Mouse (Mus musculus): ENCODE results near the gene Gypa. TPM values are rescaled to one million over a fixed set of nuclear protein-coding genes. Genes with fewer than 3 reads are reported as not detected.

Gypa gene
- 0.32 and 1.3 TPM in 2 replicates for total RNA-seq (2014; rRNA removed)
- polyA plus RNA-seq (2015; fragmentation: Nextera tagmentation; extraction: Ambion mirVana): 0.34 and 0.43 TPM in 2 replicates

GRCm38 (mm10) chr8:80493523-80494345, at the start of gene Gypa:
Gypa (plus strand) TSS chr8:80493781.
- no peaks in the 10 kb centered on the region for H3K27me3 ChIP-seq (ENCODE audit: insufficient read depth, low read length)
- TF ChIP-seq CTCF (IDR thresholded peaks at IDR 0.05; ENCODE audit: low read depth): no peak
- H3K9ac ChIP-seq (replicated peaks; ENCODE audit: low read length): peak within 1 kb of the TSS; percentile 31
- peak within 1 kb of the TSS; percentile 90 for H3K4me2 ChIP-seq (ENCODE audit: low read depth, low read length)
- H3K9me3 ChIP-seq (ENCODE audit: low read length): no peaks in the 10 kb centered on the region
- peak; percentile 49; the same call in 1 of the 2 replicates for ATAC-seq
- WGBS: 28% methylated on average over 14 of the region's 14 CpGs
- peak within 1 kb of the TSS; percentile 42 for H3K4me3 ChIP-seq (ENCODE audit: low read length)
- no peak for DNase-seq (ENCODE audit: low spot score)
- no peaks in the 10 kb centered on the region for H3K36me3 ChIP-seq (ENCODE audit: insufficient read depth, low read length)
- 0 out of 2 replicates have a peak, but pooled peaks cover 4% of the 10 kb centered on the region for H3K4me1 ChIP-seq (ENCODE audit: insufficient read depth, low read length)
- no peak within 1 kb of the TSS for H3K27ac ChIP-seq

- Histone ChIP-seq H3K4me1 (ENCODE audit: insufficient read depth, low read length) (no peaks in the 10 kb centered on the region), H3K27ac (no peak overlapping the region), H3K4me3 (ENCODE audit: low read length) (no peak overlapping the region), H3K9ac (replicated peaks; ENCODE audit: low read length) (no peak overlapping the region), H3K9me3 (ENCODE audit: low read length) (no peaks in the 10 kb centered on the region), H3K4me2 (ENCODE audit: low read depth, low read length) (no peak overlapping the region), H3K36me3 (ENCODE audit: insufficient read depth, low read length) (no peaks in the 10 kb centered on the region), H3K27me3 (ENCODE audit: insufficient read depth, low read length) (no peaks in the 10 kb centered on the region)
- 79% methylated on average over 4 of the region's 4 CpGs for WGBS
- TF ChIP-seq CTCF (IDR thresholded peaks at IDR 0.05; ENCODE audit: low read depth): no peak
- DNase-seq (ENCODE audit: low spot score): no peak
- ATAC-seq: no peak
These were observed 49.0 kb upstream of the Gypa start for GRCm38 (mm10) chr8:80444534-80445072.

DNA sequence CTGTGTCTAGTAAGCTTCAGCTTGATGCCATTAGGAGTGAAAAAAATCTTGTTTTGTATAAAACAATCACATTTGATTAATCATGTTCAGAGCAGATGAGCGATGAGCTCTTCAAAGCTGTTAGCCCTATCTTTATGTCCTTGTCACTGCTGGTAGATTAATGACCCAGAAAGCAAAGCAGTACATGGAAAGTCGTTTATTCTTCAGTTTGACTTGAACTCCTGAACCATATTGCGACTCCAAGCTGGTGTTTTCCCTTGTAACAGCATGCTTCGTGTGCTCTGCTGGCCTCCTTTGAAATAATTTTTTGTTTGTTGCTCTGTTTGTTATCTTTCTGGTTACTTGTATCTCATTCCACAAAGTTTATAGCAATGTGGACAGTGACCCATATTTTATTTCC, 46.4 kb upstream of the Gypa start:
- Histone ChIP-seq H3K27ac (no peak overlapping the region), H3K4me2 (ENCODE audit: low read depth, low read length) (no peak overlapping the region), H3K36me3 (ENCODE audit: insufficient read depth, low read length) (no peaks in the 10 kb centered on the region), H3K4me1 (ENCODE audit: insufficient read depth, low read length) (no peaks in the 10 kb centered on the region), H3K27me3 (ENCODE audit: insufficient read depth, low read length) (no peaks in the 10 kb centered on the region), H3K9ac (replicated peaks; ENCODE audit: low read length) (no peak overlapping the region), H3K9me3 (ENCODE audit: low read length) (no peaks in the 10 kb centered on the region), H3K4me3 (ENCODE audit: low read length) (no peak overlapping the region)
- WGBS: 65% methylated on average over 4 of the region's 4 CpGs
- DNase-seq (ENCODE audit: low spot score): no peak
- TF ChIP-seq CTCF (IDR thresholded peaks at IDR 0.05; ENCODE audit: low read depth): no peak
- no peak for ATAC-seq

- Histone ChIP-seq H3K4me3 (ENCODE audit: low read length) (no peak overlapping the region), H3K4me2 (ENCODE audit: low read depth, low read length) (no peak overlapping the region), H3K9ac (replicated peaks; ENCODE audit: low read length) (no peak overlapping the region), H3K36me3 (ENCODE audit: insufficient read depth, low read length) (no peaks in the 10 kb centered on the region), H3K27ac (no peak overlapping the region), H3K27me3 (ENCODE audit: insufficient read depth, low read length) (no peaks in the 10 kb centered on the region), H3K9me3 (ENCODE audit: low read length) (no peaks in the 10 kb centered on the region), H3K4me1 (ENCODE audit: insufficient read depth, low read length) (no peaks in the 10 kb centered on the region)
- WGBS: 50% methylated on average over 19 of the region's 19 CpGs
- ATAC-seq (peak; percentile 67), DNase-seq (ENCODE audit: low spot score) (peak; percentile 10)
- no peak for TF ChIP-seq CTCF (IDR thresholded peaks at IDR 0.05; ENCODE audit: low read depth)
These were observed 41.5 kb upstream of the Gypa start for GRCm38 (mm10) chr8:80451938-80452690.

DNA sequence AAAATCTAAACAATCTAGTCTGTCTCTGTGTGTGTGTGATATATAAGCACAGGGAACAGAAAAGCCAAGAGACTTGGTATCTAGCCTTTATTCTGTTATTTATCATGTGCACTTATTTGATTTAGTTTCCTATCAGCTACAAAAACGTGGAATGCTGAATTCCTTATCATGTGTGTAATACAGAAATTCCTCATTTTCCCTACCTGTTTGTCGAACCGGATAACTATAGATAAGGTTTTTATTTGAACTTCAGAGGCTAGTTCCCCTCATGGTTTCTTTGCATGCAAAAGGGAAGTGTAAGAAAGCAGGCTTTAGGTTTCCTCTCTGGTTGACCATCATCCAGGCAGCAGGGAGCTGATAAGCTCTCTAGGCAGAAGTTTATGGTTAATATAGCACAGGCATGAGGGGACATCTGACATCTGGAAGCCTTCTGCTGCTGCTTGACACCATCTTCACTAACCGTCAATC, 30.1 kb upstream of the Gypa start:
- DNase-seq (ENCODE audit: low spot score) (no peak), ATAC-seq (no peak)
- Histone ChIP-seq H3K27me3 (ENCODE audit: insufficient read depth, low read length) (no peaks in the 10 kb centered on the region), H3K9ac (replicated peaks; ENCODE audit: low read length) (no peak overlapping the region), H3K4me1 (ENCODE audit: insufficient read depth, low read length) (no peaks in the 10 kb centered on the region), H3K36me3 (ENCODE audit: insufficient read depth, low read length) (no peaks in the 10 kb centered on the region), H3K9me3 (ENCODE audit: low read length) (no peaks in the 10 kb centered on the region), H3K4me3 (ENCODE audit: low read length) (no peak overlapping the region), H3K4me2 (ENCODE audit: low read depth, low read length) (no peak overlapping the region), H3K27ac (no peak overlapping the region)
- no peak for TF ChIP-seq CTCF (IDR thresholded peaks at IDR 0.05; ENCODE audit: low read depth)
- 83% methylated on average over 4 of the region's 4 CpGs for WGBS

GRCm38 (mm10) chr8:80474971-80475370, 18.6 kb upstream of the Gypa start:
- 46% methylated on average over 7 of the region's 7 CpGs for whole genome bisulfite sequencing
- Histone ChIP-seq H3K27ac (no peak overlapping the region), H3K27me3 (ENCODE audit: insufficient read depth, low read length) (no peaks in the 10 kb centered on the region), H3K9ac (replicated peaks; ENCODE audit: low read length) (no peak overlapping the region), H3K4me1 (ENCODE audit: insufficient read depth, low read length) (no peaks in the 10 kb centered on the region), H3K36me3 (ENCODE audit: insufficient read depth, low read length) (no peaks in the 10 kb centered on the region), H3K4me2 (ENCODE audit: low read depth, low read length) (no peak overlapping the region), H3K9me3 (ENCODE audit: low read length) (no peaks in the 10 kb centered on the region), H3K4me3 (ENCODE audit: low read length) (no peak overlapping the region)
- 0 out of 2 replicates have a peak, but pooled peaks have one; percentile 12 for TF ChIP-seq CTCF (IDR thresholded peaks at IDR 0.05; ENCODE audit: low read depth)
- DNase-seq (ENCODE audit: low spot score) (peak; percentile 23), ATAC-seq (no peak)
